Mouse (Mus musculus): Measurements from ENCODE around the gene Mipep.
A peak's percentile ranks its signal among the peaks of the same experiment; 100 is the strongest.

DNA sequence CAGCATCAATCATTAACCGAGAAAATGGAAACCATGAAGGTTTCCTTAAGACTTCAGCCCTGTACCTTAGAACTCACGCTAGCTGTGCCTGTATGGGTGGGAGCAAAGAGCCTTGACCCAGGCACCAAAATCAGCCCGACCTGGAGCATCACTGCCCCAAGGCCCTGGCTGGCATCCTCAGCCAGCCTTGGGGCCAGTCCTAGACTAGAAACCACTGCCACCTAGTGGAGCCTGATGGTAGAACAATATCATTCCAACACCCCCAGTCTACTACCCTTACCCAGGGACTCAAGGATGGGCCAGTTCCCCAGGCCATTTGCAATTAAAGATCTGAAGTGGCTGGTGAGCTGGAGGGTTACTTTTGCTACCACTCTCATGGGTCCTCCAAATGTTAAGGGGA, 5.7 kb downstream of the Mipep start:
- TF ChIP-seq ZC3H11A (IDR thresholded peaks at IDR 0.05; ENCODE audit: borderline replicate concordance, low read depth, low read length) = peak; percentile 35
- no peak for TF ChIP-seq ZNF384 (IDR thresholded peaks at IDR 0.05; ENCODE audit: low read depth, low read length)
- no peak for TF ChIP-seq HCFC1 (IDR thresholded peaks at IDR 0.05; ENCODE audit: borderline replicate concordance, insufficient read depth, low read length)
- no peak for TF ChIP-seq MAFK (IDR thresholded peaks at IDR 0.05; ENCODE audit: insufficient read depth, low read depth, low read length)
